Mouse (Mus musculus) thymus, adult 2 months (tissue): ENCODE results near the gene Olfr1291-ps1. TPM values are rescaled to one million over a fixed set of nuclear protein-coding genes. Genes with fewer than 3 reads are reported as not detected.

Experiments used
- DNase-seq: peaks from one replicate; pipeline ENCODE4 v3.0.0; 2021
- H3K27ac ChIP-seq: fragments of 200-500 bp; 2 replicates; pipeline ENCODE4 v1.5.1; 2012; ENCODE audit warnings: low read length, control low read depth; ENCODE audit not compliant: control insufficient read depth, insufficient read depth
- H3K27me3 ChIP-seq: fragments of 200-500 bp; 2 replicates; pipeline ENCODE4 v1.6.1; 2012; ENCODE audit warnings: mild to moderate bottlenecking, low read length, moderate library complexity, mixed read lengths; ENCODE audit not compliant: control insufficient read depth, insufficient read depth
- H3K36me3 ChIP-seq: fragments of 200-500 bp; 2 replicates; pipeline ENCODE4 v1.6.1; 2012; ENCODE audit warnings: mild to moderate bottlenecking, low read length, moderate library complexity; ENCODE audit not compliant: control insufficient read depth, insufficient read depth
- H3K4me1 ChIP-seq: fragments of 200-500 bp; replicated peaks from 2 replicates; pipeline ENCODE4 v1.6.1; 2012; ENCODE audit warnings: low read length; ENCODE audit not compliant: control insufficient read depth, insufficient read depth
- H3K4me3 ChIP-seq: fragments of 200-500 bp; 2 replicates; pipeline ENCODE4 v1.5.1; 2012; ENCODE audit warnings: mild to moderate bottlenecking, low read length, control low read depth, moderate library complexity; ENCODE audit not compliant: control insufficient read depth, insufficient read depth
- CTCF ChIP-seq: fragments of 200-500 bp; IDR thresholded peaks from 2 replicates; pipeline ENCODE4 v1.5.1; 2012; ENCODE audit warnings: mild to moderate bottlenecking, control low read depth, low read length, moderate library complexity, borderline replicate concordance; ENCODE audit not compliant: control insufficient read depth, poor library complexity, insufficient read depth; ENCODE audit errors: extremely low read depth
- POLR2A ChIP-seq: fragments of 200-500 bp; IDR thresholded peaks from 2 replicates; pipeline ENCODE4 v1.6.1; 2012; ENCODE audit warnings: mild to moderate bottlenecking, low read length, control low read depth, moderate library complexity; ENCODE audit not compliant: control insufficient read depth, poor library complexity, insufficient read depth; ENCODE audit errors: extremely low read depth
- WGBS: fragments of 180-500 bp; shearing (Covaris S2); methylation state at CpG from one replicate; pipeline ENCODE4 v1.1.7; 2018; 5-methylcytosine and 5-hydroxymethylcytosine counted together
- polyA plus RNA-seq: library from polyadenylated mRNA; depleted of rRNA; stranded (reverse); fragments of >200 nt; gene quantifications from 2 replicates; pipeline ENCODE4 v1.2.3, GENCODE M21; 2012; rRNA removed

Gene Olfr1291-ps1
- not detected in 2 replicates for polyA plus RNA-seq

GRCm38 (mm10) chr2:111496880-111497279, at the start of gene Olfr1291-ps1:
Olfr1291-ps1 (plus strand) TSS chr2:111497180.
- H3K36me3 ChIP-seq, result no peaks in the 10 kb centered on the region
- no peak for DNase-seq
- H3K4me1 ChIP-seq, result no peaks in the 10 kb centered on the region
- H3K27ac ChIP-seq, result no peak within 1 kb of the TSS
- 93% methylated on average over 3 of the region's 3 CpGs for WGBS
- H3K27me3 ChIP-seq, result no peaks in the 10 kb centered on the region
- no peak for TF ChIP-seq CTCF
- H3K4me3 ChIP-seq, result no peak within 1 kb of the TSS

DNA sequence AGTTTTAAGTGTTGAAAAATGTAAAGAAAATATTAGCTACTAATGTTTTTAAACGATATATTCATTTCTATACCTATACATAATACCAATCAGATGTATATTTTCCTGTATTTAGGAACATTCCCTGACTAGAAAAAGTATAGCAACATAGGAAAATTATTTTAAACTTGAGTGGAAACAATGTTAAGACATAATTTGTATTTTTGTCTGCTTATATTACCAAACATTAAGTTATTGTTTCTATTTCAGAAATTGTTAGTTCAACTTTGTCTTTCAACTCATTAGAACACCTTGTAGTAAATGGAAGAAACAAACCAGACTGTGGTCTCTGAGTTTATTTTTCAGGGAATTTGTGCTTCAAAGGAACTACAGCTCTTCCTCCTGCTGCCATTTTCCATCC, 48.1 kb upstream of the Olfr1291-ps1 start, which contains the start of gene Olfr1287:
Olfr1287 (plus strand) TSS at position 301 of the 400 bp plus-strand sequence.
- Histone ChIP-seq H3K36me3 (no peaks in the 10 kb centered on the region), H3K4me3 (no peak within 1 kb of the TSS), H3K4me1 (no peaks in the 10 kb centered on the region), H3K27me3 (no peaks in the 10 kb centered on the region), H3K27ac (no peak within 1 kb of the TSS)
- 77% methylated on average over 1 of the region's 1 CpGs for WGBS
- TF ChIP-seq CTCF (no peak), POLR2A (no peak)
- no peak for DNase-seq

GRCm38 (mm10) chr2:111473801-111474200, 23.2 kb upstream of the Olfr1291-ps1 start, which contains the start of gene Olfr1288:
Olfr1288 (plus strand) TSS chr2:111474101.
- Histone ChIP-seq H3K4me1 (no peaks in the 10 kb centered on the region), H3K27ac (no peak within 1 kb of the TSS), H3K36me3 (no peaks in the 10 kb centered on the region), H3K4me3 (no peak within 1 kb of the TSS), H3K27me3 (no peaks in the 10 kb centered on the region)
- no peak for DNase-seq
- no peak for TF ChIP-seq CTCF
- TF ChIP-seq POLR2A, result no peak
- 94% methylated on average over 1 of the region's 1 CpGs for WGBS

DNA sequence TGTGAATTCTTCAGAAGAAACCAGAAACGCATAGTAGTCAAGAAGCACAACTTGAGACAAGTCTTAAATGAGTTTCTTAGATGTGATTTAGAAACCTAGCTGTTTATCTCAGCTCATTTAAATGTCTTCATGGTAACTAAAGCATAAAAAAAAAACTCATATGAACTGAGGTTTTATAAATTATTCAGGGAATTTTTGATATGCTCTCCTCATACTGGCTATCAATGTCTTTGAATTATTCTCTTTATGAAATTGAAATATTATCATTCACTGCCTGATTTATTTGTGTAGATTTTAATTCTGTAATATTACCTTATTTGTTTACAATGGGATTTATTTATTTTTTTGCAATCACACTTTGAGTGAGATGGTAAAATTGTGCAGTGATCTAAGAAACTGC, 16.5 kb upstream of the Olfr1291-ps1 start, which contains the start of gene Olfr1289:
Olfr1289 (plus strand) TSS at position 301 of the 400 bp plus-strand sequence.
- no peak for DNase-seq
- Histone ChIP-seq H3K4me1 (no peaks in the 10 kb centered on the region), H3K4me3 (no peak within 1 kb of the TSS), H3K36me3 (no peaks in the 10 kb centered on the region), H3K27me3 (no peaks in the 10 kb centered on the region), H3K27ac (no peak within 1 kb of the TSS)
- TF ChIP-seq POLR2A (no peak), CTCF (no peak)
- 79% methylated on average over 1 of the region's 1 CpGs for WGBS

DNA sequence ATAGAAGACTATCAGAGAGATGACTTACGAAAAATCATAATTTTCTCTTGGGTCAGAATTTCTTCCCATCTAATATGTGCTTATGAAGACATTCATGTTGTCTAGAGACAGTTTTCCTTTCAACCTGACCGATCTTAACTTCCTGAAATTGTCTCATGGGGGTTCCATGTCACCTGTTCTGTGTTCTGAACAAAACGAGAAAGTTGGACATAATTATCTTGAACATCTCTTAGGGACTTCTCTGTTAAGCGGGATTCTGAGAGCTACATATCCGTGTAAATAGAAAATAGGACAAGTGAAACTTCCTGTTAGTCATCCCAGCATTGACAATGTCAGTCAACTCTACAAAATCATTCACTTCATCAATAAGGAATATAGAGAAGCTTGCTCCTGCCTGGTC, 3.3 kb upstream of the Olfr1291-ps1 start, which contains the start of gene Olfr1290:
Olfr1290 (minus strand) TSS at position 101 of the 400 bp plus-strand sequence.
- 80% methylated on average over 5 of the region's 5 CpGs for WGBS
- no peaks in the 10 kb centered on the region for H3K27me3 ChIP-seq
- TF ChIP-seq POLR2A, result no peak
- TF ChIP-seq CTCF, result no peak
- no peak for DNase-seq
- H3K4me1 ChIP-seq, result no peaks in the 10 kb centered on the region
- no peaks in the 10 kb centered on the region for H3K36me3 ChIP-seq
- H3K4me3 ChIP-seq, result no peak within 1 kb of the TSS
- H3K27ac ChIP-seq, result no peak within 1 kb of the TSS

GRCm38 (mm10) chr2:111517451-111517850, 20.5 kb downstream of the Olfr1291-ps1 start:
- Histone ChIP-seq H3K4me3 (no peak overlapping the region), H3K4me1 (no peaks in the 10 kb centered on the region), H3K36me3 (no peaks in the 10 kb centered on the region), H3K27ac (no peak overlapping the region), H3K27me3 (no peaks in the 10 kb centered on the region)
- no peak for TF ChIP-seq CTCF
- no peak for TF ChIP-seq POLR2A
- DNase-seq, result no peak
- WGBS, result 93% methylated on average over 10 of the region's 10 CpGs

DNA sequence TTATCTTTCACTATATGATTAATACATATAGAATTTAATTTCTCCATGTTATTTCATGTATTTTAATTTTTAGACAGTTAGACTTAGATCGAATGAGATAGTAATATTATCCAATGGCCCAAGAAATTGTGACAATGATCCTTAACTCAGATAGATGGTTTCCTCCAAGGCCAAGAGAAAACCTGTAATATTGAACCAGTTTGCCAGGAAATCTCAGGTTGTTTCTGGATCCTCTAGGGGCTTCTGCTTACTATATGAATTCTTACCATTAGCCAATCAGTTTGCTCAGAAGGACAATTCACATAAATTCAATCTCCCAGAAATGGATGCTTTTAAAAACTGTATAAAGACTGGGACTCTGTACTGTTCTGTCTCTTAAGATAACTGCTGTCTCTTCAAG, 27.9 kb downstream of the Olfr1291-ps1 start, which contains the start of gene Olfr1293-ps:
Olfr1293-ps (plus strand) TSS at position 301 of the 400 bp plus-strand sequence.
- Histone ChIP-seq H3K27me3 (no peaks in the 10 kb centered on the region), H3K27ac (no peak within 1 kb of the TSS), H3K36me3 (no peaks in the 10 kb centered on the region), H3K4me3 (no peak within 1 kb of the TSS), H3K4me1 (no peaks in the 10 kb centered on the region)
- 91% methylated on average over 1 of the region's 1 CpGs for WGBS
- TF ChIP-seq POLR2A (no peak), CTCF (no peak)
- DNase-seq, result no peak
